Mouse (Mus musculus) kidney, adult 18-20 months (tissue): ENCODE results near the gene Olfr710.
"Not testable (repeated sequence)": the region's sequence is repeated elsewhere in the genome, so short reads cannot be mapped to it uniquely, and the experiment has no call there.

Experiments used
- DNase-seq: peaks from one replicate; pipeline ENCODE4 v3.0.0; 2021

Gene Olfr710

DNA sequence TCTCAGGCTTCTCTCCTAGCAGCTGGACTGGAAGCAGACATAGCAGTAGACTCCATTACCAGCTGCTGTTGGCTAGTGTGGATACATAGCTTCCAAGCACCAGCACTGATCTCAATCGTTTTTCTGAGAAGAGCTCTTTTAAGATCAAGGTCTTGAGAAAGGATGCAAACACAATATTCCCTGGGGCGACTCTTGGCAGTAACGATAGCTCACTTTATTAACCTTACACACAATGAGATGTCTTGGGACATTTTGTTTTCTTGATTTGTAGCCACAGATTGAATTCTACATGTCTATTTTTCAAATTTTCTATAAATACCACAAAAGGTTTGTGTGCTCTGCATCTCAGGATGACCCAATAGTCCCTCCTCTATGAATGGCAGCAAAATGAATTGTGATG lies at the start of gene Olfr710:
Gene Olfr710, minus strand, starts transcription at position 101 of the 400 bp plus-strand sequence.
- no peak for DNase-seq

DNA sequence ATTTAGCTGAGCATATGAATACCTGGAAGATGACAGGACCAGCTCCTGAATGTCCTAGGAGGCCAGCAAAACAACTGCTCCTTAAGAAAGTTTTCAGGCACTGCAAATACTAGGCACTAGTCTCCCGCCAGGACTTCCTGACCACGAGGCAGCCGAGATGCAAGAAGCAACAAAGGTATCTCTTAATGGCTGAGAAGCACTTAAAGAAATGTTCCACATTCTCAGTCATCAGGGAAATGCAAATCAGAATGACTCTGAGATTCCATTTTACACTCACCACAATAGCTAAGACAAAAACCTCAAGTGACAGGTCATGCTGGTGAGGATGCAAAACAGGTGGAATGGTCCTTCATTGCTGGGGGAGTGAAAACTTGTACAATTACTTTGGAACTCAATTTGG lies 37.1 kb upstream of the Olfr710 start:
- no peak for DNase-seq

GRCm38 (mm10) chr7:106975353-106975752 lies 27.2 kb upstream of the Olfr710 start, which contains the start of gene Olfr711:
Gene Olfr711 (minus strand): TSS chr7:106975453.
- no peak for DNase-seq

DNA sequence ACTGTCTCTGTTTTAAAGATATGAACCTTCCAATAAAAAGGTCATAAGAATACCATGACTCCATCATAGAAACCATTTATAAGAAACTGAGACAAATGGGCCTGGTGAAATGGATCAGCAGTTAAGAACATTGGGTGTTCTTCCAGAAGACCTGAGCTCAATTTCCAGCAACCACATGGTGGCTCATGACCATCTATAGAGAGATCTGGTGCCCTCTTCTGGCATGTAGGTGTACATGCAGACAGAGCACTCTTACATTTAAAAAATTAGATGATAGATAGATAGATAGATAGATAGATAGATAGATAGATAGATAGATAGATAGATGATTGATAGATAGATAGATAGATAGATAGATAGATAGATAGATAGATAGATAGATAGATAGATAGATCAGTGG lies 19.4 kb upstream of the Olfr710 start:
- DNase-seq, result not testable (repeated sequence)

- DNase-seq, result no peak
Measured at GRCm38 (mm10) chr7:106963837-106964236, 15.7 kb upstream of the Olfr710 start, which contains the start of gene Olfr6. Gene Olfr6 (minus strand): TSS chr7:106963937.

DNA sequence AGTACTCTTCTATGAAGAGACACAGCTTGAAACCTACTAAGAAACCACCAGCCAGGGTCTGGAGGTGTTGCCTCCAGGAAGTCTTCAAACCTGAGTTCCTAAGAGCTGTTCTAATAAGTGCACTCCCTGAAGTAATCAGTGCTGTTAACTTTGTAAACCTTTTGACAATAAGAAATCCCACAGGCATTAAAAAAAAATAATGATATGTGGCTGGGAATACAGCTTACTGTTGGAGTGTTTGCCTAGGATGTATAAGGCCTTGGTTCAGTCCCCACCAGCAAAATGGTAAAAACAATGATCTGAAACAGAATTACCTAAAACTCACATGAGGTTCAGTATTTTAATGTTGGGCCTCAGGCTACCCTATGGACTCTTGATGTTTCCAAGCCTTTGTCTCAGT lies 16.0 kb downstream of the Olfr710 start, which contains the start of gene Olfr709-ps1:
Gene Olfr709-ps1, minus strand, starts transcription at position 101 of the 400 bp plus-strand sequence.
- DNase-seq, result no peak

GRCm38 (mm10) chr7:106920961-106921360 lies 27.2 kb downstream of the Olfr710 start:
- DNase-seq, result not testable (repeated sequence)

DNA sequence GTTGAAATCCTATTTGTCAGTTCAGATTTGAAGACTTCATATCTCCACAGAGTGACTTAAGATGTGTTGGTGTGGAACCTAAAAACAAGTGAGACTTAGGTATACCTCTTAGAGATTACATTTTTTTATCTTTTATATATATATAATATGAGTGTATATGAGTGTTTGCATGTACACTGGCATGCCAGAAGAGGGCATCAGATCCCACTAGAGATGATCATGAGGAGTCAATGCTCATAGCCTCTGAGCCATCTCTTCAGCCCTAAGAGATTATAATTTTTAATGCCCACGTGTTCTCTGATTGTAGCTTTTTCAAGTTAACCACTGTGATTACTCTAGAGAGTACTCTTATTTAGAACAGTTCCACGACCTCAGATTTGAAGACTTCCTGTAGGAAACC lies 40.4 kb downstream of the Olfr710 start, which contains the start of gene Olfr1532-ps1:
Gene Olfr1532-ps1, plus strand, starts transcription at position 326 of the 400 bp plus-strand sequence.
- DNase-seq, result no peak

DNA sequence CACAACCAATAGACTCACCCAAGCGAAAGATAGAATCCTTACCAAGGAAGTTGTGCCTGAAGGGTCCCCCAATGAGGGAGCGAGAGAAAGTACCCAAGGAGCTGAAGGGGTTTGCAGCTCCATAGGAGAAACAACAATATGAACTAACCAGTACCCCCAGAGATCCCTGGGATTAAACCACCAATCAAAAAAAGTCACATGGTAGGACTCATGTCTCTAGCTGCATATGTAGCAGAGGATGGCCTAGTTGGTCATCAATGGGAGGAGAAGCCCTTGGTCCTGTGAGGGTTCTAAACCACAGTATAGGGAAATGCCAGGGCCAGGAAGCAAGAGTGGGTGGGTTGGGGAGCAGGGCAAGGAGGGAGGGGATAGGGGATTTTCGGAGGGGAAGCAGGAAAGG lies 47.0 kb downstream of the Olfr710 start, which contains the start of gene Olfr707:
Gene Olfr707, minus strand, starts transcription at position 101 of the 400 bp plus-strand sequence.
- not testable (repeated sequence) for DNase-seq
